Mouse (Mus musculus) spleen, adult 2 months (tissue): Measurements from ENCODE around the gene Ephb1.

ENCODE experiments used
- CTCF ChIP-seq: fragments of 200-500 bp; IDR thresholded peaks from 2 replicates; pipeline ENCODE4 v1.5.1; 2011; ENCODE audit warnings: mild to moderate bottlenecking, inconsistent platforms; ENCODE audit not compliant: insufficient read depth, insufficient read length, insufficient replicate concordance; ENCODE audit errors: extremely low read depth
- POLR2A ChIP-seq: fragments of 200-500 bp; IDR thresholded peaks from 2 replicates; pipeline ENCODE4 v1.6.1; 2011; ENCODE audit warnings: low read depth, low read length, inconsistent platforms

DNA sequence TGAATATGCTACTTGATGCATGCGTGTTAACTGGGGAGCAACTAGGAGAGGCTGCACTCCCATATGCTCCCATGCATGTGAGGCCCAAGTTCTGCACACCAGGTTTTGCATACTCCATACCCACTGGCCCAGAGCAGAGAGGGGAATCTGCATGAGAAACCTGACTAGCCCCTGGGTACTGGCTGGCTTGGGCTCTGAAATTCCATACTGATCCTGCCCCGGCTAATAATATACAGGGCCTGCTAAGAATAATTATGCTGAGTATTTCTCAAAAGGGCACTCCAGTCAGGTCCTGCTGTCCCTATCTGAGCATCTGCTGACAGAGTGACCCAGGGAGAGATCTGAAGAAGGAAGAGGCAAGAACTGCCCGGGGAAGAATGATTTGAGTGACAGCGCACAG is 400.0 kb downstream of the Ephb1 start:
- no peak for TF ChIP-seq POLR2A
- no peak for TF ChIP-seq CTCF
